Mouse (Mus musculus): ENCODE measurements around the gene Trio.
"Not testable (repeated sequence)": the region's sequence is repeated elsewhere in the genome, so short reads cannot be mapped to it uniquely, and the experiment has no call there.

The Trio gene

DNA sequence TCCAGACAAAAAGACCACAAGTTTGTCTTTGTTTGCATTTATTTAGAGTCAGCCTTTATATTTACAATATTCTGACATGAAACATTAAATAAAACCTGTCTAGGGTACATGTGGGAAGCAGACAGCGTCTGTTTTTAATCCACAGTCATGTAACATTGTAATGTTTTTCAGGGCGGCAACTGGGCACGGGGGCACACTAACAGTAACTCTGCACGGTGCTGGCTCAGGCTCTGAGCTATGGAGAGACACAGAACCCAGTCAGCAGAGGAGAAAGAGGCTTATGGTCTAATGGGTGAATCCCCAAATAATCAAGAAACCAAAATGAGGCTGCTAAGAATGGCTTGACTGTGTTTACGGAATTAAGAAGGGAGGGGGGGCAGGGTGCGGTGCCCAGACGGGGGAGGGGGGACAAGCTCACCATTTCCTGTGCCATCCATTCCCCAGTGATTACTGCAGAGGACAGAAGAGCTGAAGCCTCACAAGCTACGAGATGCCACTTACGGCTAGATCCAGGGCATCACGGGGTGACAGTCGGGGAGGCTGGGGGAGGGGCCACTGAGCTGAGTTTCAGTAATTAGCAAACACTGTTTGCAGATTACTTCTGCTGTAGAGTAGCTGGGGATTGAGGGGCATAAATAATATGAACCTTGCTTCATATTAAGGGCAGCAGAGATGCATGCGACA is 255.0 kb downstream of the Trio start:
- no peak for DNase-seq (ENCODE audit: low spot score)

DNA sequence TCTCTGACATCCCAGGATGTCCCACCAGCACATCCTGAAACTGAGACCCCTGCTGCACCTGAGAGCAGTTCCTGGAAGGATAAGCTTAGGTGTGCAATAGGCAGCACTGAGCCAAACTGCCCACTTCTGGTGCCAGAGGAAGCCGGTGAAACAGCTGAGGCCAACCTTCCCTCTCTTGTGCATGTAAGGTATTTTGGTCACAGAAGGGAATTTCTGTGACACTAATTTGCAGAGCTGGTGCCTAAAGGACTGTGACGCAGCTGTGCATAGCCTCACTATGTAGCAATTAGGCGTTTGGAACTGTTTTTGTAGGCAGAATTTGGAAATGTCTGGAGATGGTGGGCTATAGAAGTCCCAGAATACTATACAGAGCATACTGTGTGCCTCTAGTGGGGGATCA is 264.2 kb downstream of the Trio start:
- DNase-seq (ENCODE audit: low spot score): no peak

DNA sequence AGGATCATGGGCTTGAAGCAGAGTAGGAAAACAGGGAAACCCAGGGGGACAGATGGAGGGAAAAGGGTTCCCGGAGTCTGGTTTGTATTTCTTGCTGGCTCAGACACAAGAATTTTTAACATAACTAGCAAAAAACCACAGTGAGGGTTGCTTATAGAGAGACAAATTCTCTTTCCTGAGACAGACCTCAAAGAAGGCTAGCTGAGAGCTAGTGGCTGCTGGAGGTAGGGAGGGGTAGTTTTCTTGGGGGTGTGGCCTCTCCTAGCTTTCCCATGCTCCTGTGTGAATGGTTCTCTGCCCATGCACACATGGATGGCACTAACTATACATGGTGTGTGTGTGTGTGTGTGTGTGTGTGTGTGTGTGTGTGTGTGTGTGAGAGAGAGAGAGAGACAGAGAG is 265.0 kb downstream of the Trio start:
- DNase-seq (ENCODE audit: low spot score): no peak

DNA sequence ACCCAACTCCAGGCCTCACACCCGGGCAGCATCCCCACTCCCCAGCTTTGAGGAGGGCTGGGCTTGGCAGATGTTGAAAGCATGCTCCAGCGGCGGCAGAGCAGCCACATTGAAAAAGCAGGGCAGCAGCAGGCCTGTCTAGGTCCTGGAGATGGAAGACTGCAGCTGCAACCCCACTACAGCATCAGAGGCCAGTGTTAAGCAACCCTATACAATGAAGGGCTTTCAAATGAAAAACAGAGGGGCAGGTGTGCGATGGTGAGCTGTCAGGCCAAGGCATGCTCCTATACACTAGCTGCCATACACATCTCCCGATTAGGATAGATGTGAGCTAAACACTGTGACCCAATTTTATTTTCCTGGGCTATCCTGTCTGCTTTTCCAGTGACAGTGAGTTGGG is 265.8 kb downstream of the Trio start:
- DNase-seq (ENCODE audit: low spot score): no peak

DNA sequence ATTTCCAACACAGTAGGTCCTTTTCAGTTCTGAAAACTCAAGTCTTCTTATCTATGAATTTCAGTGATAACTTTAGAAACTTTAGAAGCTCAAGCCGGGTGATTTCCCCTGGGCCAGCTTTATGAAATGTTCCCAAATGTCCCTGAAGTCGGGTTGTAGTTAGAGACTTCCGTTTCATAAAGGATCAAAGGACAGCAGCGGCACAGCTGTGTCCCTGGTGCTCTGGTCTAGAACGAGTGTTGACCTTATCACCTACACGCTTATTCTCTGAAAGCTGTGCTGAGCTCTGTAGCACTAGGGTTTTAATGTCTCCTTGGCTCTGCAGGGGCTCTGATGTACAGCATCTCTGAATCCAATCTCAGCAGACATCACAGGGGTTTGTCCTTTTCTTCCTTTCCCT is 267.0 kb downstream of the Trio start:
- DNase-seq (ENCODE audit: low spot score): no peak

DNA sequence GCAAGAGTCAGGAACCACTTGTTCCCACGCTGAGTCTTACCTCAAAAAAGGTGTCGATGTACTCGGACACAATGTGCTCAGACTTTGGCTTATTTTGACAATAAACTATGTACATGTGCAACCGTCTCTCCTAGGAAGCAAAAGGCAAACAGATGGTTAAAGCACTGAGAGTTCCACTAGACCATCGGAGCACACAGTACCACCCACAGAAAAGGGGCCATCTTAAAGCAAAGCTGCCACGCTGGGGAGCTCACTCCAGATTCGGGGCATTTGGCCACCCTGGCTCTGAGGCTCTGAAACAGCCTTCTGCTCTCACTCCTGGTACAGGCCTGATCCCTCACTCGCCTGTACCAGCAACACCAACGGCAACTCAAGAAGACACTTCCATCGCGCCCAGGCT is 269.2 kb downstream of the Trio start:
- DNase-seq (ENCODE audit: low spot score): no peak

DNA sequence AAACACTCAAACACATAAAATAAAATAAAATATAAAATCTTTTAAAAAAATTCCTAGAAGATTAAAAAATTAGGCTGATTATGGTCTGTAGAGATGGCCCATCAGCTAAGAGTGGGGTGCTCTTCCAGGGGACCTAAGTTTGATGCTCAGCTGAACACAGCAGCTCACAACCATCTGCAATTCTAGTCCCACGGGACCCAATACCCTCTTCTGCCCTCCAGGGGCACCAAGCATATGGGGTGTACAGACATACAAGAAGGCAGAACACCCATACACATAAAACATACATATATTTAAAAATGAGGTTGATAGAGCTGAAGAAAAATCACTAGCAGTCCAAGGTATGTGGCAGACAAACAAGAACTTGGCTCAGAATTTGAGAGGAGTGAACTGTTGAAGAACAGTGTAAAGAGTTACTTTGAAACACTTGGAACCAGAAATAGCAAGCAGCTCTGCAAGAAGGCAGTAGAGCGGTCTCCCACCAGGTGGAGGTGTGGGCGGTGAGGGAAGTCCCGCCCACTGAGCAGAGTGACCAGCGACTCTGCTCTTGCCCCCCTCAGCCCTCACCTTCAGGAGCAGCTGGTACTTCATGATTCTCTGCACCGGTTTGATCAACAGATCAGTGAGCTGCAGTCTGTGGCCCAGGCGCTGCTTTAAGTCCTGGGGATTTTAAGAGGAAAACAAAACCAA is 270.9 kb downstream of the Trio start:
- no peak for DNase-seq (ENCODE audit: low spot score)

DNA sequence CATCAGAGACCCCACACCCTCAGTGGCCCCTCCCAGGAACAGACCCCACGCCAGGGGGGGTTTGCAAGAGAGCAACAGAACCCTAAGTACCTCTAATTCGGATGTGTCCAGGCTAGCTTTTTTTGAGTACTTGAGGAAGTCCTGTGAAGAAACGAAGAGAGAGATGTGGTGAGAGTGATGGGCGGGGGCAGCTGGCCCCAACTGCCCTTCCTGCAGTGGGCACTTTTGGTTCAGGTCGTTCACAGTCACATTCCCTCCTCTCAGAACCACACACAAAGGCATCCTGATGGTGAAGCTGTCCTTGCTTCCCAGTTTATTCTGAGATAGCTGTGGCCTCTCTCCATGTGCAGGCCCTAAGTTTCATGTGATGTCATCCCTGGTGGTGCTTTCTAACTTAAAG is 271.7 kb downstream of the Trio start:
- no peak for DNase-seq (ENCODE audit: low spot score)

DNA sequence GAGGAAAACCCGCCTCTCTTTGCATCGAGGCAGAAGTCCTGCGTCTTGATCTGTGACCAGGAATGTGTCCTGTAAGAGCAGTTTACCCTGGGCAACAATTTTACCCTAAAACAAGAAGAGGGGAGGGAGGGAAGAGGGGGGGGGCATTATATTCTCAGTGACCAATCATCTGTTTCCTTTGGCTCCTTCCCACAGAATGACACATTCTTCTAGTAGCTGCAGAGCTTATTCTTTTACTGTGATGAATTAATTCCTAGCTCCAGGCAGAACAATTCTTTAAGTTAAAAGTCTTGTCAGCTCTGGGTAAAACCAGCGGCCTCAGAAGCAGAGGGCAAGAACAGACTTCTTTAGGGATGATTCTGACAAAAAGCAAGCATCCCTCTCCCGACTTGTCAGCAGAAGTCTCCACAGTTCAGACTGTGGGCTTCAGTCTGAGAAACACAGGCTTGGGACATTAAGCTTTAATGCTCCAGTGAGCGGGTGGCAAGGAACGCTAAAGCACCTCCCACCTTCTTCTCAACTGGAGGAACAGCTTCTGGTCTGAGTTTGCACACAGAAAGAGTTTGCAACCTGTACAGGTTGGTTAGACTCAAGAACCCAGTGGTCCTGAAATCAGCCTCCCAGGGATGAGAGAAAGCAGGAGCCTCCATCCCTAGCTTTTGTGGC is 272.8 kb downstream of the Trio start:
- no peak for DNase-seq (ENCODE audit: low spot score)

DNA sequence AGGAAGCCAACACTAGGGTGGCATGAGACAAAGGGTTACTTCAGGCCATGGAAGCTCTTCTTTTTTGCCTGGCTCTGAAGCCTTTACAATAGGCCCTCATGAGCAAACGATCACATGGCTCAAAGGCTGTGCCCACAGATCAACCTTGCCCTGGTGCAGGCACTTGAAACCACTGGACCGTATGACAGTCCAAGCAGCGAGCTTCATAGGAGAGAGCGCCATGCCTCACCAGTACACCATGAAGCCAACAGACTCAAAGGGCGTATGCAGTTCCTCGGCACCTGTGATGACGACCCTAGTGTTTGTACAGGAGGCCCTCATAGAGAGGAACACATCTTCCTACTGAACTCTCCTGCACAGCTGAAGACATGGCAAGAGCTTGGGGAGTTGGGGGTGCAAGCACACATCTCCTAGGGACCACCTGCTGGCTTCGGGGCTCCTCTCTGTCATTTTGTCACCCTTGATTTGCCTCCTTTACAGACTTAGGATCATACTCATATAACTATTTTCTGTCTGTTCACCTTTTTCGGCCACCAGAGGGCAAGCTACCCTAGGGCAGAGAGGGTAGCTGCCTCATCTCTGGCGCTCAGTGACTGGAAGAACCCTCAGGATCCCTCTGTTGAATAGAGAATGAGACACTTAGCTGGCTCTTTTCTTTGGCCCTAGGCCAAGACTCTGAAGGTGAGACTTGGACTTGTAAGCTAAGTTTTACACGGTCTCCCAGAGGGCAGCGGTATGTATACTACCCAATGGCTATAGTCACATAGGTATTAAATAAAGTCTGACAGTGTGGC is 273.8 kb downstream of the Trio start:
- peak; percentile 22 for DNase-seq (ENCODE audit: low spot score)

DNA sequence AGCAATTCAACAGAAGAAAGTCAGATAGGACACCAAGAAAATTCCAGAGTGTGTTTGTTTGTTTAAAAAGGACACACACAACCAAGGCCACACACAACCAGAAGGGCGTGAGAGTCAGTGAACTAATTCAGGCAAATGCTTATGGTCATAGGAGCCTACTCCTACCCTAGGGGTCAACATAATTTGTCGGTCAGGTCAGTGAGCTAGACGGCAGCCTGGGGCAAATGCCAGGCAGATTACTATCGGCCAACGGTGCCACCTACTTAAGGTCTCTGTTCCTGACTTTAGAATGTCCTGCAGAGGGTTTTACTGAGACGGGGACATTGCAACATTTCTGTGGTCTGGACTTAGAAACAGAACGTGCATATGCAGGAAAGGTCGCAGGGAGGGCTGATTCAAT is 276.9 kb downstream of the Trio start:
- no peak for DNase-seq (ENCODE audit: low spot score)

DNA sequence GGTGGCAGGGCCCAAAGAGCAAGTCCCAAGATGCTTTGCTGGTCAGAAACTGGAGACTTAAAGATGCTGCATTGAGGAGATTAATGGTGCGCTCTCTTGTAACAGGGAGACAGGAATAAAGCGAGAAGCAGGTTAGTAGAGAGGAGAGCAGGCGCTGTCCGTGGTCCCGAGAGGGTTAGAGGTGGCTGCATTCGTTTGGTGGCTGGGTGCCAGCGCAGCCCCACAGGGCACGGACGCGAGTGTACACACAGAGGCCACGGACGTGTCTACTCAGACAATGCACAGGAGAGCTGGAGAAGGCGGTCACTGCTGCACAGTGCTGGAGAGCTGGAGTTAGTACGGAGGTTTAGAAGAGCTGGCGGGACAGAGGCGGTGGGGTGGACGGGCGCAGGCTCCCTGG is 278.1 kb downstream of the Trio start:
- DNase-seq (ENCODE audit: low spot score): no peak

DNA sequence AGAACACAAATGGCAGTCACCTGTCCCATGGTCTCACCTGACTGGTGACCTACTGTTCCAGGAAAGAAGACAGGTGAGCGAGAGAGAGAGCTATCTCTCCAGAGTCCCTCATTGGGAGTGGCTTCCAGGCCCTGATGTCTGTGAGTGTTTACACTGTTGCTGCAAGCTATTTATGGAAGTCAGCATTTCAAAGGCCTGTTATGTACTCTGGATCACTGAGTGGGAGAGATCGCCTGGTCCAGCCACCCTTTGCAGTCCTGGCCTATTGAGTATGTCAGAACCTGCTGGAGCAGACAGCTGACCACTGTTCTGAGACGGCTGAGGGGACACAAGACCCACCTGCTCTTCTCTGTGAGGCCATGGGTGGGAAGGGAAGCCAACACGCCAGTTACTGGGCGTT is 280.7 kb downstream of the Trio start:
- DNase-seq (ENCODE audit: low spot score): no peak

DNA sequence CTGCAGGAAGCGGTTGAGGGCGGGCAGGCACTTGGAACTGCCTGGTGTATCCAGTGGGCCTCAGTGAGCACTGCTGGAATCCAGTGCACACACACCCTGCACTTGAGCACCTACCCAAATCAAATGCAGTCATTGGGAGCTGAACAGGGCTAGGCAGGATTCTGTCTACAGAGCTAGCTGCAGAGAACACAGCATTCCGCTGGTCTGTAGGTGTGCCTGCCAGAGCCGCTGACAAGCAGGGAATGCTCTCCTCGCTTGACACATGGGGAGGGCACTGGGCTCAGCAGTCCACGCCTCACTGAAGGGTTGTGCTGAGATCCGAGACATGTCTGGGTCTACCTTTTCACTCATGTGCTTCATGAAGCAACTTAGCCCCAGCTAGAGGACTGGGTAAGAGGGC is 285.6 kb downstream of the Trio start:
- no peak for DNase-seq (ENCODE audit: low spot score)

DNA sequence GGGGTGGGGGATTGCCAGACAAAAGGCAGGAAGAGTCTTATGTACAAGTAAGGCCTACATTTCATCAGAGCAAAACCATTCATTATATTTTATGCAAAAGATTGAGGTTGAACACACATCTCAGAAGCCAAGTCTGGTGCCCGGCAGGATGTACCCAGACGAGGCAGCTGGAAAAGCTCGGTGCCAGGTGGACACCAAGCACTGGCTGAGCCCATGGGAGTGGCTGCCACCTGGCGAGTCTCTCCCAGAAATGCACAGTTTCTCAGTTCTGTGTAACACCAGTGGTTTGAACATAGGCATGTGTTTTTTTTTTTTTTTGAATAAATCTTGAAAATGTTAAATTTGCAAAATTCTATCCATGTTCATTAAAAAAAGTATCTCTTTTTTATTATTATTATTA is 293.8 kb downstream of the Trio start:
- DNase-seq (ENCODE audit: low spot score): no peak

DNA sequence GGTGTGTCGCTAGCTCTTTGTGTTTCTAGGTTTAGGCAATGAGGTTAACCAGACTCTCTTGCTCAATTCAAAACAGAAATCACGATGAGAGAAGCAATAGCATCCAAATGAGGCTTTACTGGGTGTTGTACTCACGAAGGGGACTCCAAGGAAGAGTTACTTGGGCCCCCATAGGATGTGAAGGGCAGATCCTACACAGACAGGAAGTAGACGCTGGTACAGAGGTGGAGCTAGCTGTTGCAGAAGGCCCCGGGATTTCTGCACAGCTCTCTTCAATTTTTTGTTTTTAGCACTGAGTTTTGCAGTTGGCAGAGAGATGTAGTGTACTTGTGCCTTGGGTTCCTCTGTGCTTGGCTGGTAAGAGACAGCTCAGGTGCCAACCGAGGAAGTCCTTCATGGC is 299.4 kb downstream of the Trio start:
- DNase-seq (ENCODE audit: low spot score): no peak

DNA sequence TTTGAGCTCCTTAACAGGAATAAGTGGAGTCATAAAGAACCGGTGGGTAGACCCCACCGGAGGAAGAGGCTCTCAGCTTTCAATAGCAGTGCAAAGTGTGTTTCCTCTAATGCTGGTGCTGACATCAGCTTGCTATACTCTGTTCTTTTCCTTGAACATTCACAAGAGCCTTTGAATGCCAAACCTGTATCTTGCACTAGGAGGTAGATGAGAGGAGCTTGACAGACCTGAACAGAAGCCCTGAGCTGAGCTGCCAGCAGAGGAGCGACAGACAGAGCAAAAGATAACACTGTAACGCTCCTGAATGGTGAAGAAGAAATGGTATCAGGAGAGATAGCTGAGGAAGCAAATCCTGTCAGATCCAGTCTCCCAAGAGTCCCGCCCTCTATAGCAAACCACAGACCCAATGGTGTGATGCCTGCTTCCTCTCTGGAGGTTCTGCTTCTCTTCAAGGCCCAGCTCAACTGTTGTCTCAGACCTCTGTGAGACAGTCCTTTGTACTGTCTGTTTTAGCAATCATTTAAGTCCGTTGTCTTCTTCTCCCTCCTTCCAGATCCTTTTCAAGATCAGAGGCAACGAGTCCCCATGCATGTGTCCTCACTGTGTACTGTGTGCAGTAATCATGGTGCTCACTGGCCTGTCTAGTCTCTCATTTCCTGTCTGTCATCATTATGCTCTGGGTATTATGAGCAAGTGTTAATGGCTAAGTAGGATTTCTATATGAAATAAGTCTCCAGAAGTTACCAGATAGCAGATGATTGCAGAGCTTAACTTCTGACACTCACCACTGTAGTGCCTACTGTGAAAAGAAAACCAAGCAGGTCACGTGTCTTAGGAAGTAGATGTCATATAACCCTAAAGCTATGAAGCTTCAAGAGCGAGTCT is 300.6 kb downstream of the Trio start:
- DNase-seq (ENCODE audit: low spot score): no peak

DNA sequence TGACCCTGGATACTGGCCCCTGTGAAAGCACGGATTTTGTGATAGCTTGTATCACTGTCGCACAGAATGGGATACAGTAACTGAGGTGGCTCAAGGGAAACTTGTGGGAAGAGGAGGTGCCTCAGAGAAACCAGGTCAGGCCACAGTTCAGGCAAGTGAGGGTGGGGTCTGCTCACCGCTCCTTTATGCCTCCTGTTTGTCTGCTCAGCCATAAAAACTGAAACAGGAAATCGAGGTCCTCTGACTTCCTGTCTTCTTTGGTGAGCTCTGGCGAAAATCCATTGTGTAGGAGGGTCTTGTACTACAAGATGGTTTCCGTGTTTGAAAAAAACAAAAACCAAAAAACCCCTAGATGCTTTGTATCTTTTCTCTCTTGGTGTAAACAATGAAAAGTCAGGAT is 301.4 kb downstream of the Trio start:
- DNase-seq (ENCODE audit: low spot score): no peak

DNA sequence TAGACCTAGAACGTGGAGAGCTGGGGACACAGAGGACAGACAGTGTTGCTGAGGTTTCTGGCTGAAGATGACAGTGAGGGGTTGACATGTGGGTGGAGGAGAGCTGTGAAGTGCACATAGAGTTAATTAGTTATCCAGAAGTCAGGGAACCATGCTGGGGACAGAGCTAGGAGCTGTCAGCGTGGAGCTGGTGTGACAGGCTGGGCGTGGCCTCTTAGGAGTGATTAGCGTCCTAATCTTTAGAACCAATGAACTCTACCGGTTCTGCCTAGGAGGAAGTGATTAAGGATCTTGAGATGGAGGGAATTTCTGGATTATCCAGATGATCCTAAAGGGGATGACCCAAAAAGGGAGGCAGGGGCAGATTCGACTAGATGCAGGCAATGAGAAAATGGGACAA is 301.9 kb downstream of the Trio start:
- DNase-seq (ENCODE audit: low spot score): no peak

DNA sequence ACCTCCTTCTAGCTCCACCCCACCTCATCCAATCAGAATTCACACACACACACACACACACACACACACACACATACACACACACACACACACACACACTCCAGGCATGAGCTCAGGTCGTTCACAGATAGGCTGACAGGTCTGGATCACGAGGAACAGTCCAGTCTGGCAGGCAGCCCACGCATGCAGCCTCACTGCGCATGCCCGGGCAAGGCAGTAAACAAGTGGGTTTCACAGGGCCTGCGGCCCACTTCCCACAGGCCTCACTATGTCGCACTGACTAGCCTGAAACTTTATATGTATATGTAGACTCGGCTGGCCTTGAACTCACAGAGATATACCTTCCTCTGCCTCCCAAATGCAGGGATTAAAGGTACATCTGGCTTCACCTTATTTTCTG is 305.4 kb downstream of the Trio start:
- DNase-seq (ENCODE audit: low spot score): not testable (repeated sequence)

DNA sequence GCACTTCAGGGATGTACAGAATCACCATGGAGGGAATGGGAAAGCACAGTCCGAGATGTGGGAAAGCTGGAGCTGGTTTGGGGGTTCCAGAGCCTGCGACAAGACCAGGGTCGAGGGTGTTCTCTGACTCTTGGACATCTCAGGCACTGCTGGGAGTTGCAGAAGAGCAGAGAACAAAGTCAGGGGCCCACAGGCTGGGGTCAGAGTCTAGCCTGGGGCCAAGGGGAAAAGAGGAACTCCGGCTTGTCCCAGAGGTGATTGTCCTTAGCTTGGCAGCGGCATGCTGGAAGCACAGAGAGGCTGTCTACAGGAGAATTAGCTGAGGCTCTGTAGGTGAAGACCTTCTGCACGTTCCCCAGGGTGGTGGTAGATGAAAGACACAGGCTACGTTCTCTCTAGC is 307.0 kb downstream of the Trio start:
- DNase-seq (ENCODE audit: low spot score): no peak

DNA sequence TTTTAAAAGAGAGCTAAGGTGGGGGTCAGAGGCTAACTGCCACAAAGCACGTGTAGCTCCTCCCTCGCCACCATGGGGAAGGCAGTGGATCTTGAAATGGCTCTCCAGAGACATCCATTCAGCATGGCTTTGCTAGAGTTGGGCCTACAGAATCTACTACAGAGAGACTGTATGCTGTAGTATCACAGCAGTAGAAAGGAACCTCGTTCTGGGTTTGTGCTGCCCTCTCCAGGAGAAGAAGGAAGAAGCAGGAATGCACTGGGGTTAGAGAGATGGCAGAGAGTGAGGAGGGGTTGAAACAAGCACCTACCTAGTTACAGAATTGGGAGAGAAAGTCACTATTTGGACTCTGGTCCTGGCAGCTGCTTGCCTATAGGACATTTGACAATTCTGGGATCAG is 310.3 kb downstream of the Trio start:
- no peak for DNase-seq (ENCODE audit: low spot score)

Measured in ovary, postnatal 10 days (tissue).